Mouse (Mus musculus): Measurements from ENCODE around the gene Gm29735. TPM values are rescaled to one million over a fixed set of nuclear protein-coding genes. Genes with fewer than 3 reads are reported as not detected.
"Not testable (repeated sequence)": the region's sequence is repeated elsewhere in the genome, so short reads cannot be mapped to it uniquely, and the experiment has no call there.

Gm29735 gene
- polyA plus RNA-seq, 1 experiment, result not detected

GRCm38 (mm10) chr7:142159366-142159765 lies 2.5 kb upstream of the Gm29735 start:
- no peaks in the 10 kb centered on the region for H3K4me1 ChIP-seq (ENCODE audit: control insufficient read depth, insufficient read depth, low read length)
- H3K4me3 ChIP-seq (ENCODE audit: insufficient read depth, low read length), result no peak overlapping the region
- no peak overlapping the region for H3K27ac ChIP-seq (ENCODE audit: insufficient read depth, low read depth, low read length)
- TF ChIP-seq CTCF (IDR thresholded peaks at IDR 0.05; ENCODE audit: low read depth, low read length) (no peak), POLR2A (IDR thresholded peaks at IDR 0.05; ENCODE audit: borderline replicate concordance, low read depth, low read length) (no peak)

GRCm38 (mm10) chr7:142155308-142155707 lies 1.6 kb downstream of the Gm29735 start:
- Histone ChIP-seq H3K4me1 (ENCODE audit: control insufficient read depth, insufficient read depth, low read length) (no peaks in the 10 kb centered on the region), H3K27ac (ENCODE audit: insufficient read depth, low read depth, low read length) (no peak overlapping the region), H3K4me3 (ENCODE audit: insufficient read depth, low read length) (no peak overlapping the region)
- TF ChIP-seq CTCF (IDR thresholded peaks at IDR 0.05; ENCODE audit: low read depth, low read length), result no peak
- no peak for TF ChIP-seq POLR2A (IDR thresholded peaks at IDR 0.05; ENCODE audit: borderline replicate concordance, low read depth, low read length)

- Histone ChIP-seq H3K4me3 (ENCODE audit: insufficient read depth, low read length) (no peak overlapping the region), H3K27ac (ENCODE audit: insufficient read depth, low read depth, low read length) (no peak overlapping the region), H3K4me1 (ENCODE audit: control insufficient read depth, insufficient read depth, low read length) (no peaks in the 10 kb centered on the region)
- no peak for TF ChIP-seq POLR2A (IDR thresholded peaks at IDR 0.05; ENCODE audit: borderline replicate concordance, low read depth, low read length)
- no peak for TF ChIP-seq CTCF (IDR thresholded peaks at IDR 0.05; ENCODE audit: low read depth, low read length)
These were observed 4.7 kb downstream of the Gm29735 start for GRCm38 (mm10) chr7:142152191-142152590.

- H3K27ac ChIP-seq (ENCODE audit: insufficient read depth, low read depth, low read length), result no peak overlapping the region
- no peak for TF ChIP-seq POLR2A (IDR thresholded peaks at IDR 0.05; ENCODE audit: borderline replicate concordance, low read depth, low read length)
- no peak for TF ChIP-seq CTCF (IDR thresholded peaks at IDR 0.05; ENCODE audit: low read depth, low read length)
These were observed 8.3 kb downstream of the Gm29735 start for GRCm38 (mm10) chr7:142148633-142149032.

GRCm38 (mm10) chr7:142146033-142146432 lies 10.9 kb downstream of the Gm29735 start:
- Histone ChIP-seq H3K4me1 (ENCODE audit: control insufficient read depth, insufficient read depth, low read length) (no peaks in the 10 kb centered on the region), H3K27ac (ENCODE audit: insufficient read depth, low read depth, low read length) (no peak overlapping the region), H3K4me3 (ENCODE audit: insufficient read depth, low read length) (no peak overlapping the region)
- TF ChIP-seq CTCF (IDR thresholded peaks at IDR 0.05; ENCODE audit: low read depth, low read length), result no peak
- TF ChIP-seq POLR2A (IDR thresholded peaks at IDR 0.05; ENCODE audit: borderline replicate concordance, low read depth, low read length), result no peak

More at GRCm38 (mm10) chr7:142148633-142149032, 8.3 kb downstream of the Gm29735 start:
- no peak overlapping the region for H3K4me3 ChIP-seq (ENCODE audit: insufficient read depth, low read length)
- H3K4me1 ChIP-seq (ENCODE audit: control insufficient read depth, insufficient read depth, low read length), result no peaks in the 10 kb centered on the region

- Histone ChIP-seq H3K4me1 (ENCODE audit: control insufficient read depth, insufficient read depth, low read length) (no peaks in the 10 kb centered on the region), H3K27ac (ENCODE audit: insufficient read depth, low read depth, low read length) (no peak overlapping the region), H3K4me3 (ENCODE audit: insufficient read depth, low read length) (no peak overlapping the region)
- TF ChIP-seq POLR2A (IDR thresholded peaks at IDR 0.05; ENCODE audit: borderline replicate concordance, low read depth, low read length) (no peak), CTCF (IDR thresholded peaks at IDR 0.05; ENCODE audit: low read depth, low read length) (no peak)
These were observed 11.4 kb downstream of the Gm29735 start for GRCm38 (mm10) chr7:142145413-142145940.

- no peak for TF ChIP-seq POLR2A (IDR thresholded peaks at IDR 0.05; ENCODE audit: borderline replicate concordance, low read depth, low read length)
- TF ChIP-seq CTCF (IDR thresholded peaks at IDR 0.05; ENCODE audit: low read depth, low read length), result no peak
- H3K4me1 ChIP-seq (ENCODE audit: control insufficient read depth, insufficient read depth, low read length), result no peaks in the 10 kb centered on the region
- H3K4me3 ChIP-seq (ENCODE audit: insufficient read depth, low read length), result no peak within 1 kb of the TSS
- no peak within 1 kb of the TSS for H3K27ac ChIP-seq (ENCODE audit: insufficient read depth, low read depth, low read length)
These were observed 12.4 kb downstream of the Gm29735 start, which contains the start of gene Gm45337 for GRCm38 (mm10) chr7:142144507-142144906. TSS of gene Gm45337 (minus strand) at chr7:142144607.

- H3K27ac ChIP-seq (ENCODE audit: insufficient read depth, low read depth, low read length); H3K4me1 ChIP-seq (ENCODE audit: control insufficient read depth, insufficient read depth, low read length); H3K4me3 ChIP-seq (ENCODE audit: insufficient read depth, low read length): not testable (repeated sequence)
These were observed 13.4 kb downstream of the Gm29735 start for GRCm38 (mm10) chr7:142143506-142144010.

GRCm38 (mm10) chr7:142140696-142141095 lies 16.2 kb downstream of the Gm29735 start:
- H3K4me3 ChIP-seq (ENCODE audit: insufficient read depth, low read length), result no peak overlapping the region
- TF ChIP-seq POLR2A (IDR thresholded peaks at IDR 0.05; ENCODE audit: borderline replicate concordance, low read depth, low read length), result no peak
- no peak for TF ChIP-seq CTCF (IDR thresholded peaks at IDR 0.05; ENCODE audit: low read depth, low read length)
- H3K27ac ChIP-seq (ENCODE audit: insufficient read depth, low read depth, low read length), result no peak overlapping the region
- no peaks in the 10 kb centered on the region for H3K4me1 ChIP-seq (ENCODE audit: control insufficient read depth, insufficient read depth, low read length)

GRCm38 (mm10) chr7:142135934-142136333 lies 21.0 kb downstream of the Gm29735 start, which contains the start of gene Gm39115:
TSS of gene Gm39115 (minus strand) at chr7:142136034.
- H3K27ac ChIP-seq (ENCODE audit: insufficient read depth, low read depth, low read length); H3K4me1 ChIP-seq (ENCODE audit: control insufficient read depth, insufficient read depth, low read length); H3K4me3 ChIP-seq (ENCODE audit: insufficient read depth, low read length): not testable (repeated sequence)

All from bone marrow macrophage, adult 2 months (primary cell).